Mouse (Mus musculus): ENCODE measurements around the gene Foxa1.

The Foxa1 gene

DNA sequence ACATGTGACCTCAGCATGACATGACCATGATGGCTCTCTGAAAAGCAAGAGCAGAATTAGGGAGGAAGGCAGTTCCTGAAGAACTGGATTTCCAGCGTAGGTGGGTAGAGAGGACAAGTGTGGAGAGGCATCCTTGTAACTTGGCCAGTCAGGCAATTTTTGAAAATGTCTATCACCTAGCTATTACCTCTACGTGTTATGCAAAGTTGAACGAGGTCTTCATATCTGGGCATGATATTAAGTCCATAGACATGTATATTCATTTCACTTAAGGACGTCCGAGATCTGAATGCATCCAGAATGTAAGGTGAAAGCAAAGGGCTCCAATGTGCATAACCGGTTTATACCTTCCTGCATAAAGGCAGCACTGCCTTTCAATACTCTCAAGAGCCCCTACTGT lies 5.6 kb downstream of the Foxa1 start:
- no peak for DNase-seq (ENCODE audit: extremely low read depth, low read depth)

DNA sequence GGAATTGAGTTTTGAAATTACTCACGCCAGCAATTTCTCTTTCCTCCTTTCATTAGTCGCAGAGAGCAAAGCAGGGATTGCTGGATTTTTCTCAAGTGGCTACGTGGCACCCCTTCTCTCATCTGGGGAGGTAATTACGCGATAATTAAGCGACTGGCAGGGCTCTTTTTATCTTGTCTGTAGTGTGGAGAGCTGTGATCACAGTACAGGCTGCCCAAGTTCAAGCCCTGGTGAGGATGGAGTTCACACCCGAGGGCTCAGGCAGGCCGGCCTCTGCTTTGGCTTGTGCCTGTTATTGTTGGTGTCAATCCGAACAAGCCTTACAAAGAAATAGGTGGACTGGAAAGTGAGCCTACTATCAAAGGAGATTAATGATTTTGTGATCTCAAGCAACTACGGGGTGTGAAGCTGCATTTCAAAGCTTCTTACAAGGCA lies 7.1 kb downstream of the Foxa1 start:
- no peak for DNase-seq (ENCODE audit: extremely low read depth, low read depth)

DNA sequence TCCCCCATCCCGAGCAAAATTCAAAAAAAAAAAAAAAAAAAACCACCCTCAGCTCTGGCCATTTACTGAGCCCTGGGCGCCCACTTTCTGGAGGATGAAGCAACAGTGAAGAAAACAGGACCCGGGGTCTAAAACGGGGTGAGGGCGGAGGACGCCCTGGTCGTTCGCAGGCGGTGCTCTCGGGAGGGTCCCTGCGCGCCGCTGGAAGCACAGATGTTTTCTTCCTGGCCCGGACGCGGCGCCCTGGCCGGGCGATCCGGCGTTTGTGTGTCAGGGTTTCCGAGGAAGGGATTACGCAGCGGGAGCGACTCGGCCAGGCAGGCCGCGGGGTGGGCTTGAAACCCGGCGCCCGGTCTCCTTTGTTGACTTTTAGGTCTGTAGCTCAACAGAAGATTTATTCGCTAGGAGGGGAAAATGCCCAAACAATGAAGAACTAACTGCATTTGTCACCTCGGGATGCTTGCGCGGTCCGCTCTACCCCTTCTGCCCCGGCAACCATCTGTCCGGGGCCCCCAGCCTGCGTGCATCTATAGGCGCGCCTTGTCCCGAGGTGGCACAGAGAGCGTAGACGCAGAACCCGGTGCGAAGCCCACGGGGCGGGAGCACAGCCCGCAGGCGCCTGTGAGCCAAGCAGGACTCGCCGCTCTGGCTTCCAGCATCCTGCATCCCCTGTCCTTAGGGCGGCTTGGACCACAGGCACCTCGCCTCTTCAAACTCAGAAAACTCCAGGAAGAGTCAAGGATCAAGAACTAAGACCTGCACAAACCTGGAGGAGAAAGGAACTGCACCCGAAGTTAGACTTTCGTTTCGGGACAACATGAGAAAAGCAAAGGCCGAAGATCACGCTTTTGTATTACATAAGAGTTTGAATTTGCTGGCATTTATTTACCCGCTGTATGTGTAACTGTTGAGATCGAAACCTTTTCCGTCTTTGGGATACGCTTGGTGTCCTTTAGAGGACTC lies 7.8 kb downstream of the Foxa1 start:
- DNase-seq (ENCODE audit: extremely low read depth, low read depth) = no peak

DNA sequence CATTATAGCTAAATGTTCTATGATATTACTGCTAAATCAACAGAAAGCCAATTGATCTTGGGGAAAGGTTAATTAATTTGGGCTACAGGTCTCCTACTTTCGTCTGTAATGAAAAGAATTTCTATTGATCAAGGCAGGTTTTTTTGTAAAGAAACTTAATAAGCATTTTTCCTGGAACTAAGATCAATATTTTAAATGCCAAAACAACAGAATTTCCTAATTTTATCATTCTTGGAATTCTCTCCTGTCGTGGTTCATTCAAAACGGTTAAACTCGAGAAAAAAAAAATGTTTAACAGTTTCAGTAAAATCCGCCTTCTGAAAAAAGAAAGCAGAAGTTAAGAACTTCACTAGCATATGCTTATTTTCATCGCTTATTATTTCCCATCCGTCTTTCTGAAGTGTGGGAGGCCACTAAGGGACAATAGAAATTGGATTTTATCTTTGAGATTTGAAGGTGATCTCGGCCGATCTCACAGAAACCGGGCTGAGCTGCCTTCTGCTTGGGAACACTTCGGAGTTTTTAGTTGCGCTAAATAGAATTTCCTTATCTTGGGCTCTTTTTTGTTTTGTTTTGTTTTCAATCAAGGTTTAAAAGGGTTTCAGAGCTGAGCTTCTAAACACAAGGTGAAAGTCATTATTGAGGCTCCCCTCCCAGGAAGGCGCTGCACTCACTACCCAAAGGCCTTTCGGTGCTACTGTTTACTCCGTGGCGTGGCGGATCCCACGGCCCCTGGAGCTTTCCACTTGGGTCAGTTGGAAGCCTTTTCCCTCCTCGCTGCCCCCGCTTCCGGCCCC lies 8.7 kb downstream of the Foxa1 start:
- no peak for DNase-seq (ENCODE audit: extremely low read depth, low read depth)

DNA sequence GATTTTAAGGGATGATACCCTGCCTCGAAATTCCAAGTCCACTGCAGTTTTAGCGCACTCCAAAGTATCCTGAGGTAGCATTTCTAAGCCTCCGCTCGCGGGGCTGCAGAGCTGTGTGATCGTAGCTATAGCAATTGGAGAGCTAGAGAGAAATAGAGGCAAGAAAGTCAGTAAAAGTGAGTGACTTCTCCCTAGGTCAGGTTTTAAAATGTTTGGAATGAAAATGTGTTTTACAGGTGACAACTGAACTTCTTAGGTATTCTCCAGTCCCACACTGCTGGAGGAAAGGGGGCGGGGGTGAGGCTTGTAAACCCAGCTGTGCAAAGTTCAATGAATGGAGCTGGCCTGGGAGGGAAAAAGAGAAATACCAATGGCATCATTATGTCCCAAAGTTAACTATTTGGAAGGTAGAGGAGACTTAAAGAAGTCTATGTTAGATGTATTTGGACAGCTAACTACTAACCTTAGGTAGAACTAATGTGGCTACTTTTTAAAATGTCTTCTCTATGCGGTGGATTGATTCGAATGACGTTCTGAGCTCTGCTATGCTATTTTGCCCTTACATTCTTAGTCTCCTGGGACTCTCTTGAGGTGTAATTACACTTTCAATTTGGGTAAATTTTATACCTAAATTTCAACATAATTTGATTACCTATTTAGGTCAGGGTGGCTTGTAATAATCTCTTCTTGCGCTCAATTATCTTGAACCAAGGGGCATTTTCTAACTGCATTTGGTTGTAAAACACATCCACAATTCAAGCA lies 9.6 kb downstream of the Foxa1 start:
- DNase-seq (ENCODE audit: extremely low read depth, low read depth) = no peak

DNA sequence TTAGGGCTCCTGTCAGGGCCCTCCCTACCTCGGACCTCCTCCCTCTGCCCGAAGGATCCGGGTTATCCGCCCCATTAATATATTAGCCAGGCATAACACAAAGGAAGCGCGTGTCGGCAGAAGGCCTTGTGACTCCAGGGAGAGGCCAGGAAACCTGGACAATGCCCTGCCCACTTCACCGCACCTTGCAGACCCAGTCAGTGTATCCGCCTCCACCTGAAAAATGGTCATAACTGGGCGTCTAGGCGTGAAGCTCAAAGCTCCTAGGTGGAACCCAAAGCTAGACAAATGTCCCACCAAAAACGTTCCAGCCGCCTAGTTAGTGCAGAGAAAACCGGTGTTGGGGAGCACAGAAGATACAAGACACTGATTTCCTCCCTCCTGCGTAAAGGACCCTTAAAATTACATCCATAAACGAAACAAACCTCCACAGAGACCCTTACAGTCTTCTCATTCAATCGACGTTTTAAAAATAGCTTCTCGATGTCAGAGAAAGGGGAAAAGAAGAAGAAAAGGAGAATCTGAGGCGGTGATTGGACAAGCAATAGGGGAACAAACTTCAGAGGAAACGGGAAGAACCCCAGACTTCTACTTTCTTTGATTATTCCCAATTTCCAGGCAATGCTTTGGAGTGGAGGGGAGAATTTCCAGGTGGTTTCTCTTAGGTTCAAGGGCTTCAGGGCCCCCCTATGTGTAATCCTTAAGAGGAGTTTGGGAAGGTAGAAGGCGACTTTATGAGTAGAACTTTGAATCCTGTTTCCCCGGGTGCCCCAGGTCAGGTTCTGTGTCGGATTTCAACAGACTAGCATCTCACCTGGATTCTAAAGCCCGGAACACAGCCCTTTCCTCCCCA lies 10.4 kb downstream of the Foxa1 start:
- DNase-seq (ENCODE audit: extremely low read depth, low read depth) = no peak

DNA sequence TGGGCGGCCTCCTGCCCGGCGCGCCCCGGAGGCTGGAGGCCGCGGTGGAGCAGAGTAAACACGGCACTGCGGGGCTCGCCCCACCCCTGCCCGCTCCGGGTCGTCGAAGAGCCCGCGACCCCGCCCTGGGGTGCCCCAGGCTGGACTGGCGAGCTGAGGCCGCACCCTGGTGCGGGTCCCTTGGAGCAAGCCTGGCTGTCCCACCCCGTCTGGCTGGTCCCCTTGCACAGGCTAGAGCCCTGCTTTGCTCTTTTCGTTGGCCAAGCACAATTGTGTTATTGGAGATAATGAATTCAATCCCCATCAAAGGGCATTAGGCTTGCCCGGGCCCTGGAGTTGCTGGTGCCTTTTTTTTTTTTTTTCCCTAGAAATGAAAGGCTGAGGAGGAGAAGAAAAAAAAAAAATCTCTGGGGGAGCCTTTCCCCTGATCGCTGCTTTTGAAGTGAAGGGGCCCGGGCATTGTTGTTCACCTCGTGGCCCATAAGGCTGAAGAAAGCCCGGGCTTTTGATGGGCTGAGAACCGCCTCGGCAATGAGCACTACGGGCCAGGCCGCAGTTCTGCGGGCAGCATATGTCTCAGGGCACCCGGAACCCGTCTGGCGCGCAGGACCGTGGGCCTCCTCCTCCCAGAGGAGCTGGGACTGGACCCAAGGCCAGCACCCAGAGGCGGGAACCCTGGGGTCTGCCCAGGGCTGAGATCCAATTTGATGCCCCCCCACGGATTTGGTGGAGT lies 11.7 kb downstream of the Foxa1 start:
- DNase-seq (ENCODE audit: extremely low read depth, low read depth) = no peak

DNA sequence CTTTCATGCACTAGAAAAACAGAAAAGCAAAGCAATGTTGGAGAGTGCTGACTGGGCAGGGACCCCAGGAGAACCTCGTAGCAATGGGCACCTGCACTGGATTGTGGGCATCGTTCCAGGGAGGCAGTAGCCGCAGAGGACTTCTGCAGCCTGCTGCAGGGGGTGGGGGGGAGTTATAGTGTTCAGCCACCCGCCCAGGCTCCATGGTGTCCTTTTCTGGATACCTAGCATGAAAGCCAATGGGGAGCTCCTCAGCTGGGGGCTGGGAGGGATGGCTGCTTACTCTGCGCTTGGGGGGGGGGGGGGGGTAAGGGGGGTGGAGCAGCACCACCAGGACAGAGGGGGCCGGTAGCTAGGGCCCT lies 12.2 kb downstream of the Foxa1 start:
- no peak for DNase-seq (ENCODE audit: extremely low read depth, low read depth)

DNA sequence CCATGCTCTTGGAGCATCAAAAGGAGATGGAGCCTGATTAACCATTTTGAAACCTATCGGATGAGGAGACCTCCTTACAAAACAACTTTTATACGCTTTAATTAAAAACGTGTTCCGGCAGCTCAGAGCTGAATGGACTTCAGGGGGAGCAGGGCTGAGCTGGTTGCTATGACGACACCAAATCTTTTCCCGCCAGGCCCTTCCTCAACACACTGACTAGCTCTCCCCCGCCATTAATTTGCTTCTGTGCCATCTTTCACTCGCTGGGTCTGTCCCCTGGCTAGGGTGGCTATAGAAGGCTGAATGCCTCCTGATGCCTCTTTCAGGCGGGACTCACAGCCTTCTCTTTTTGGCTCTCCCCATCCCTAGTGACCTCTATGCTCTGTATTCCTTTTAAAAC lies 16.2 kb downstream of the Foxa1 start:
- DNase-seq (ENCODE audit: extremely low read depth, low read depth) = no peak

DNA sequence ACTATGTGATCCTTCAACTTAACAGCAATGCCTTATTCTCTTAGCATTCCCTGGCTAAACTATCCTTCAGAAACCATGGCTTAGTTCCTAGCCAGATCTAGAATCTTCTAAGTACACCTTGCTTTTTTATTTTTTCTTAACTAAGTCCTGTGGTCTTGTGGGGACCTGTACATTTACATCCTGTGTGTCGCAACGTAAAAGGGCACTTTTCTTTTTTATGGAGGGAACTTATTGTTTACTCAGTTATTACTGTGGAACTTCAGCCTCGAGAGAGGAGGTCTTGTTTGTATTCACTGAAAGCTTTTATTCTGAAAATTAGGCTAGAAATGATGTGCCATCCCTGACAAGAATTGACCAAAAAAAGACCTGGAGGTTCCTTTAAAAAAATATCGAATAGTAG lies 18.4 kb downstream of the Foxa1 start:
- no peak for DNase-seq (ENCODE audit: extremely low read depth, low read depth)

DNA sequence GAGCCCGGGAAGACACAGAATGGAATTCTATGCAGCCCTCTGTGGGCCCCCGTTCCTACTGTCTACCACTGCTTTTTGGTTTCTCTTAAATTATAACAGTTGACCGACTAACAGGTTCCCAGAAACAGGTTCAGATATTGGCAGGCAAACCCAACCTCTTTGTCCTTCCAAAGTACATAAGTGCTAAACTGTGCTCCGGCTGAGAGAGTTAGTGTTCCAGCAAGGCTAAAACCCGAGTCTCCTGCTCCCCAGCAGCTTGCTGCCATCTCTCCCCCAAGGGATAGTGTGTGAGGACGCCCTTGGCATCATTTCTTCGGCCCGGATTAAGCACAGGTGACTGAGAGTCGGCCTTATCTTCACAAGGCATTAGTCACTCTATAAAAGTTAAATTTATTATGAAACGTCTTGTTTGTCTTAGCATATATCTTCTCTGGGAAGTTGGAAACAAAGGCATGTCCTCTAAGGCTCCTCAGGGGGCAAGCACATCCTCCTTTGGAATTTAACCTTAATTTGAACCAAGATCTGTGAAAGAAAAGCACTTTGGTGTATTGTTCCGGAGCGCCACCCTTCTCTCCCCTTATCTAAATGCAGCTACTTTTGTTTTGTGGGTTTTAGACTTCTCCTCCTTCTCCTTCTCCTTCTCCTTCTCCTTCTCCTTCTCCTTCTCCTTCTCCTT lies 30.9 kb downstream of the Foxa1 start:
- DNase-seq (ENCODE audit: extremely low read depth, low read depth) = no peak

DNA sequence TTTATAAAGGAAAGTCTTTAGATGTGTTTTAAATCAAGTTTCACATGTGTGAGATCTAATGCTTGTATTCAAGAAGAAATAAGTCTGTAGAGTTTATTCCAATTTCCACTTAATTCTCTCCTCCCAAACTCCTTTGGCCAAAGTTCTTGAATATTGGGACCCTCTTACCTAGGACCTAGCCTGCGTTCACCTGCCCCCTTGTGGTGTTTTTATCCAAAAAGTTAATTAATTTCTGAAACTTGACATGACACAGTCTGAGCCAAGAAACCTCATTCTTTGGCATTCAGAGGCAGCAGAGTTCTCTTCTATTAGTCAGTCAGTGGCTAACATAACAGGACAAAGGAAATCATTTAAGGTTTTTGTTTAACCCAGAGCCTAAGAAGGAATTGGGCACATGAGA lies 32.2 kb downstream of the Foxa1 start:
- DNase-seq (ENCODE audit: extremely low read depth, low read depth) = no peak

DNA sequence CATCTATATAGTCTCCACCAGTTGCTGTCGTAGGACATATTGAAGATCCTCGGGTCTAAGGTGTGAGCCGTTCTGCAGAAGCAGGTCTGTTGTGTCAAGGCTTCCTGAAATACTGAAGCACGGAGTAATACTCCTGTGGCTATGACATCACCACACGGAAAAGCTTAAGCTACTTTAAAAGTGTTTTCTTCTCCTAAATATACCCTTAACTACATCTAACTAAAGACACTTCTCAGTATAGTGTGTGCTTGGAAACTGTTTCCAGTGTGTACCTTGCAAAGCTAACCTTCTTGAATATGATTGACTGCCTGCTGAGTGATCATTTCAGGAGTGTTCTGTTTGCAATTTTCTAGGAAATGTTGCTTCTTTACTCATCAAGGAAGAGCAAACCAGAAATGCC lies 35.2 kb downstream of the Foxa1 start:
- no peak for DNase-seq (ENCODE audit: extremely low read depth, low read depth)

DNA sequence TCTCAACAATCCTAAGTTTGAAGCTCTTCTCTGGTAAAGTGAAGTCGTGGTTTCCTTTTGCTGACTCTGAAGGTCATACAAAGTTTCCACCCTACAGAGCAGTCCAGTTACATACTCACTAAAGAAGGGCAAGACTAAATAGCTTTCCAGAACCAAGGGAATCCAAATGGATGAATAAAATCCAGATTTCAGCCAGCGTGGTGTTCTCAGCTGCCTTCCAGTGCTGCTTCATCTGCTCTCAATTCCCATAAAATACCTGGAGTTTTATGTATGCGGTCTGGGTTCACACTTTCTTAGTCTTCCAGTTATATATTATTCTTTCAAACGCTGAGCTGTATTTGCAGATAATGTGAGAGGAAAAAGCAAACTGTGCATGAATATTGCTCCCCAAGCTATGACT lies 35.6 kb downstream of the Foxa1 start:
- no peak for DNase-seq (ENCODE audit: extremely low read depth, low read depth)

DNA sequence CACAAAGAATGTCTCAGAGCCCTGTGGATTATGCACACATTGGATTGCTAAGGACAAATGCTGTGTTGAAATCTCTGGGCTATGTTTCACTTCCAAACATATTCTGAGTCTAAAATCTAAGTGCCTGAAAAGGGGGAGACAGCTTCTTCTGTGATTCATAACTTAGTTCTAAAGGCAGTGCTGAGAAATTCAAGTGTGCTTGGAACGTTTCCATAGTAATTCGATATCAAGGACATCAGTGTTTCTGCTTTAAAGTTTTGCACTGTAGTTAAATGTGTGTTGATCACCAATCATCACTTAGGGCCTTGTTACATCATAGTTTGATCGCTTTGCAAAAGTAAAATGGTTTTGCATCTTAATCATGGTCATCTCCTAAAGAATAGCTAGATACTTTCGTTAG lies 37.0 kb downstream of the Foxa1 start:
- no peak for DNase-seq (ENCODE audit: extremely low read depth, low read depth)

DNA sequence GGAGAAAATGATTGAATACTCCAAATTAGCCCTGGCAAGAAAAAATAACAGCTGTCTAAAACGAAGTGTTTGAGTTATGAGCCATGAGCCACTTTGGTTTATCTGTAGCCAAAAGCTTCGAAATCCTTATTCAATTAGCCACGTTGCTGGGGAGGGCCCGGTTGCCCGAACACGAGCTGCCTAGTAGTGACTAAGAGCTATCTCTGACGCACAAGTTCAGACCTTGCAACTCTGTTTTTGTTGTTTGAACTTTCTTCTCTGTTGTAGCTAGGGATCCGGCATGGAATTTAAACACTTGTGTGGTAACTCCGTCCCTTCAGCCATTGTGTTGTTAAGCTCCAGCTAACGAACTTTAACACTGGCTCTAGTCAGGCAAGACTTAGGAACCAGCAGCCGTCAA lies 37.8 kb downstream of the Foxa1 start:
- DNase-seq (ENCODE audit: extremely low read depth, low read depth) = no peak

DNA sequence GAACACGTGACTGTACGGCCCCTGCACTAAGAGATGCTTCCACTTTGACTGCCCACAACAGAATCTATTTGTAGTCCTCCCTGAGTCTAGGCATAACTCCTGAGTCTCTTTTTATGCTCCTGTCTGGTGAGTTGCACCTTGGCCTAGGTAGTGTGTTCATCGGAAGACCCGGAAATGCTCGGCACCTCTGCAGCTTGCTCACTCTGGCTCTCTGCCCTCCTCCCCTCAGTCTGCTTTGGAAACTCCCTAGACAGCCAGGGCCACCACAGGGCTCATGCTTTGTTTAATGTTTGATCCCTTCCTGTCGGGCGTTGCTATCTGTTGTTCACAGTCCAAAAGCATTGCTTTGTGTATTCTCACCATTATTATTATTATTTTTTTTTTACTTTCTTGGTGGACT lies 41.4 kb downstream of the Foxa1 start:
- no peak for DNase-seq (ENCODE audit: extremely low read depth, low read depth)

DNA sequence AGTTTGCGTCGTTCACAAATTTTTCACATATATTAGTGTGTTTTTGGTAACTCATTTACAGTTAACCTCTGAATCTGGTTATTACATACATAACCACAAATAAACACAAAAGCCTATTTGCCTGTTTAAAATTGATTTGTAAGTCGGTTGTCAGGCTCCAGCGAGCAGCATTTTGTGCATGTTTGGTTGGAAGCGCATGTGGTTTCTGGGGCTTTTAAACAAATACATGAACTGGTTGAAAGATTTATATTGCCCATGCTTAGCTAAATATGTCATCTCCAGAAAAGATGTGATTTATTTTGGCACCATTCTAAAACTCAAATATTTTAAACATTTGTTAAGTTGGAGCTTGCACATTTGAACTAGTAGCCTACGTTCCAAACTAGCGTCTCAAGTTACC lies 46.5 kb downstream of the Foxa1 start:
- DNase-seq (ENCODE audit: extremely low read depth, low read depth) = no peak

DNA sequence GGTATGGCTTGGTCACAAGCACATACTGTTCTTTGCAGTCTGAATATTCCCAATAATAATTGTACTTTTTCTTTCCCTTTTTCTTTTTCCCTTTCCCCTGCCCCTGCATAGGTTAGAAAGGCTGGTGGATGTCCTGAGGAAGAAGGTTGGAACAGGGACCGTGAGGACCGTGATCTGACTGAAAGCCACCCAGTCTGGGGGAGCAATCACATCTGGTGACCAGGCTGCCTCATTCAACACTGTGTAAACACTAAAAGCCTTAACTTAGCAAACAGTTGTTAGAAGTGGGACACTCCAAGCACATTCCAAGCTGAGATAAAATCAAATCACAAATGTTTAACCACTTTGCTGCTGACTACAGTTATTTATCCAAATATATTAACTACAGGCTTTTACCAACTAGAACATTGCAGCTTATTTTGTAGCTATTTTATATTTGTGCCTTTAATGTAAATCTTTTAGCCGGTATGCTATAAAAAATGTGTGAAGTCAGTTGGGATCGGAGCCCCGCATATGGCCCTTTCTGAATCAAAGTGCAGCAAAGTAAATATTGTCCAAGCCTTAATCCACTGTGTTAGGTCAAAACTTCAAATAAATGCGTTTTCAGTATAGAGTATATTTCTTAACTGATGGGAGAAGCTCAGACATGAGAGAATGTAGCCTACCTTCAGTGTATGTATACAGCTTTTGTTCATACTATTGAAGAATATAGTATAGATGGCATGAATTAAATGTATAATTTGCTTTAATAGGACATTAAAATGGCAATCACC lies 50.2 kb downstream of the Foxa1 start:
- no peak for DNase-seq (ENCODE audit: extremely low read depth, low read depth)
